Mouse (Mus musculus): ENCODE measurements around the gene Mmp23.
"Not testable (repeated sequence)": the region's sequence is repeated elsewhere in the genome, so short reads cannot be mapped to it uniquely, and the experiment has no call there.

Gene Mmp23

GRCm38 (mm10) chr4:155654456-155655298 lies 1.5 kb upstream of the Mmp23 start:
- peak; percentile 67 for DNase-seq

DNA sequence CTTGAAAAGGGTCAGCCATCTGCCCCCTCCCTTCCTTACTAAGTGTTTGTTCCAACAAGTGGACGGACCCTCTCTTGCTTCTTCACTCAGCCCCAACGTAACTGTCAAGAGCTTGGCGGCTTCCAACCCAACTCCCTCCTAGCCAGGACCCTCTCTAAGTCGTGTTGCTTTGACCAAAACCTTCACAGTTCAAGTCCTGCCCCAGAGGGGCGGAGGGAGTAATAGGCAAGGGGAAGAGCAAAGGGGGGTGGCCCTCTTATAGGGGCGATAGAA lies 935 bp upstream of the Mmp23 start:
- no peak for DNase-seq

GRCm38 (mm10) chr4:155653451-155654182 lies 433 bp upstream of the Mmp23 start:
- peak; percentile 52 for DNase-seq

GRCm38 (mm10) chr4:155652283-155653085 lies 700 bp downstream of the Mmp23 start:
- no peak for DNase-seq

GRCm38 (mm10) chr4:155651553-155652269 lies 1.5 kb downstream of the Mmp23 start:
- DNase-seq = peak; percentile 6

GRCm38 (mm10) chr4:155649355-155649754 lies 3.8 kb downstream of the Mmp23 start:
- no peak for DNase-seq

- no peak for DNase-seq
These were observed 7.5 kb downstream of the Mmp23 start for GRCm38 (mm10) chr4:155645721-155646120.

- DNase-seq = not testable (repeated sequence)
These were observed 7.9 kb downstream of the Mmp23 start, which contains the start of gene Gm10563 for GRCm38 (mm10) chr4:155645308-155645707. Gene Gm10563 (minus strand): TSS chr4:155645408.

DNA sequence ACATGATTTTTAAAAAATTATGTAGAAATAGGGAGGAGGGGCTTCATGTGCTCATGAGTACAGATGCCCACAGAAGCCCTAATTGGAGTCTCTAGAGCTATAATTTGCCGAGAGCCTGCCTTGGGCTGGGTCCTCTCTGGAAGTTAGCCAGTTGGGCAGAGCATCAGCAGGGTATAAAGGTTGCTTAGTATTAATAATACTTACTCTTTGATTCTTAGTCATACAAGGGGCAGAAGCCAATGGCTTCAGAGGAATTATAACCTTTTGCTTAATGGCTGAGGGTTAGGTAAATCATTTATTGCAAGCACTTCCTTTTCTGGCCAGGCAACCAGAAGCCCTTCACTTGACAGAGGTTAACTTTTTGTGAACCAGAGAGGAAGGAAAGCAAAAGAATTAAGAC lies 9.7 kb downstream of the Mmp23 start:
- no peak for DNase-seq

DNA sequence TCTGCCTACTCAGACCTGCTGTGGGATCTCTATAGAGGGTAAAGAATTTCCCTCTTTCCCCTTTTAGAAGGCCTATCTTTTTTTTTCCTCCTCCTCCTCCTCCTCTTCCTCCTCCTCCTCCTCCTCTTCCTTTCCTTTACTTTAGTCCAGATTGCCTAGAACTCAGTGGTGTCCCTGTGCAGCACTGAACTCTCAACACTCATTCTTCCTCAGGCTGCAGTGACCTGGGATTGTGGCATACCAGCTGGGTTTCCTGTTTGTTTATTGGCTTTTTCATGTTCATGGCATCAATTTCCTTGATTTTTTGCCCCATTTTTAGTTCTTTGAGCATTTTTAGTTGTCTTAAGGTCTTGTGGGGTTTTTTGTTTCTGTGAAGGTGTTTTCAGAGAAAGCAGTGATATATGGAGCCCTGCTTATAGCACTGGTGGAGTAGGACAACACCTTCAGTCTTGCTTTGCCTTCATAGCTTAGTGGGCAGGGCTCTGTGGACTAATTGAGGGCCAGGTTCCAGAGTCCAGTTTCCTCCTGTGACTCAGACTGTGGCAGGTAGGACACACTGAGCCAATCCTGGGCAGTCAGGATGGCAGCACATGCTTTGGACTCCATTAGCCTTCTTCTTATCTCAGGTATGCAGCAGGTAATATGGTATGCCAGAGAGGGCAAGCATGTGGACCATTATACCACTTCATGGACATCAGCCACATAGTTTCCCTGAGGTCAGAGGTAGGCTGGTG lies 17.3 kb downstream of the Mmp23 start:
- no peak for DNase-seq

DNA sequence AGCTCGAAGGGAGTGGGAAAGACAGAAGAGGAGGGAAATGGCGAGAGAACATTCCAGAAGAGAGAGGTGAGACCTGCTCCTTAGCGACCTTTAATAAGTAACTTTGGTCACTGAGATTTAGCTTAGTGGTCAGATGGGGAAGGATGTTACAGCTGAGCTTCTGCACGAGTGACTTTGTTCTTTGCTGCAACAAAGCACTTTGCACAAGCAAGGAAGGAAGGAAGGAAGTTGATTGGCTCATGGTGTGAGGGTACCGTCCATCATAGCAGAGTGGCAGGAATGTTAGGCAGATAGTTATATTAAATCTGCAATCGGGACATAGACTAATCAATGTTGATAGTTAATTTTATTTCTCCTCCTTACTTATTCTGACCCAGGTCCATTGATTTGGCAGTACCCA lies 22.9 kb downstream of the Mmp23 start:
- DNase-seq = no peak

- peak; percentile 99 for DNase-seq
These were observed 28.6 kb downstream of the Mmp23 start, which contains the start of gene Cdk11b for GRCm38 (mm10) chr4:155624338-155625291. Gene Cdk11b (plus strand): TSS chr4:155624854.

GRCm38 (mm10) chr4:155618321-155618720 lies 34.9 kb downstream of the Mmp23 start:
- no peak for DNase-seq

DNA sequence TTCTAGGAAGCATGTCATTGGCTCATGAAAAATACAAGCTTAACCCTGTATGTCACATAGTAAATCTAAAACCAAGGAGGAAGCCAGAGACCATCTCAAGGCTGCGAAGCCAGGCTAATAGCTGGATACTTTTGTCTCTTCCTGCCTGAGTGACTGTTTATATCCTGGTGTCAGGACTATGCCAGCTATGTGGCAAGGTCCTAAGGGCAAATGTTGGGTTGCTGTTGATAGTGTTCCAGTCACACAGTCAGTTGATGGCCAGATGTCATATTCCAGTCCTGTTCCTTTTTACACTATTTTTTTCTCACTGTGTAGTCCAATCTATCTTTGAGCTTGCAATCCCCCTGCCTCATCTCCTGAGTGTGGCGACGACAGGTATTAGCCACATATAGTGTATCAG lies 39.9 kb downstream of the Mmp23 start:
- DNase-seq = no peak

DNA sequence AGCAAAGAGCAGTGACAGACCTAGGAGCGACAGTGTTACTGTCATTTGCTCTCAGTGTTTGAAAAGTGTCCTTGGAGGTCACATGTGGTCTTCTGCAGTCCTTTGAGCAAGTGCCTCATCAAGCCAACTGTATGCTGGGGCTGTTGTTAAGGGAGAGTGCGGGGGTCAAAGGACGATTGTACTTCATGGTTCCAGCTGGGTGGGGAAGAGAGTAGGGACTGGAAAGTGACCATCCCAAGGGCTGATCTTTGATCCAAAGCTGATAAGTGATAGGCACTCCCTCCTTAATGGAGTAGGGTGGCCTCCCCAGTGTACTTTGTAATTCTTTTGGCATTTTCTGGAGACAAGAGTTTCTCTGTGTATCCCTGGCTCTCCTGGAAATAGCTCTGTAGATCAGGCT lies 41.3 kb downstream of the Mmp23 start:
- no peak for DNase-seq

GRCm38 (mm10) chr4:155606825-155607224 lies 46.4 kb downstream of the Mmp23 start:
- DNase-seq = no peak

- no peak for DNase-seq
These were observed 48.1 kb downstream of the Mmp23 start for GRCm38 (mm10) chr4:155605132-155605531.

DNA sequence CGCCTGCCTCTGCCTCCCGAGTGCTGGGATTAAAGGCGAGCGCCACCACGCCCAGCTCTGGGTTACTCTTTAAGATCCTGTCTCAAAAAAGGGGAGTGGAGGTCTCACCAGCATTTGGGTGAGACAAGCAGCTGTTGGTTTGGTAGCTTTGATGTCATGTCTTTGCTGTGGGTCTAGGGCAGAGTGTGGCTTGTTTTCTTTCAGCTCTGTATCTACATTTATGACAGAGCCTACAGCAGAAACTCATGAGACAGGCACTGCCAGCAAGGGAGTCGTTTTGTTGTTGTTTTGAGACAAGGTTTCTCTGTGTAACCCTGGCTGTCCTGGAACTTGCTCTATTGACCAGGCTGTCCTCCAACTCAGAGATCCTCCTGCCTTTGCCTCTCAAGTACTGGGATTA lies 49.4 kb downstream of the Mmp23 start:
- DNase-seq = no peak

DNA sequence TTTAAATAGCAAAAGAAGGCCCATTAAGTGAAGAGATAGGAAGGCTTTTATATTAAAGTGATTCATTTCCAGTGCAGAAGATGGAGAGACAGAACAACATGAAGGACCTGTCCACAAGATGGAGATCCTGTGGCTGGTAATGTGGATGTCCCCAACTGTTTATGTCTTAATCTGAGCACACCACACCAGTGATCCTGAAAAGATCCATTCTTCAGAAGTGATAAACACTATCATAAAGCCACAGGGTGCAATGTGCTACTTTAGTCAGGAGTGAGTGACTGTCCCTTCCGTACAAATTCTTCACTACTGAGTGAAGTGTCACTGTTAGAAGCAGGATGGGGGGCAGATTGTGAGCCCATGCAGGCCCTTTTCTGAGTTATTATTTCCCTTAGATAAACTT lies 50.4 kb downstream of the Mmp23 start:
- DNase-seq = no peak

- DNase-seq = no peak
These were observed 51.2 kb downstream of the Mmp23 start for GRCm38 (mm10) chr4:155601997-155602456.

Data from retina, postnatal 1 day (tissue).